Mouse (Mus musculus) liver, embryonic 11.5 days (tissue): ENCODE measurements at regions not wholly inside any gene's neighbourhood (a gene's known extent, or its start where the extent isn't known, plus 50 kb on each side); places are given as distances from the start of the nearest gene placed in this dataset.

Experiments used
- ATAC-seq: fragments of 200-750 bp; cut with Nextera tagmentation; replicated peaks from 2 replicates; pipeline ENCODE4 v1.8.0; 2017; ENCODE audit warnings: moderate number of reproducible peaks, mild to moderate bottlenecking, moderate TSS enrichment, moderate library complexity; ENCODE audit not compliant: low FRiP score
- DNase-seq: peaks from one replicate; pipeline ENCODE4 v3.0.0-alpha.2; 2017; ENCODE audit warnings: low spot score
- H3K27ac ChIP-seq: fragments of 300-500 bp; sonication (generic); 2 replicates; pipeline ENCODE4 v1.5.1; 2014; ENCODE audit warnings: mild to moderate bottlenecking, low read depth, low read length, control low read depth
- H3K27me3 ChIP-seq: fragments of 300-500 bp; sonication (generic); replicated peaks from 2 replicates; pipeline ENCODE4 v1.6.1; 2014; ENCODE audit warnings: low read length, mixed read lengths; ENCODE audit not compliant: control insufficient read depth, insufficient read depth
- H3K36me3 ChIP-seq: fragments of 300-500 bp; sonication (generic); 2 replicates; pipeline ENCODE4 v1.6.1; 2014; ENCODE audit warnings: mild to moderate bottlenecking, low read length, moderate library complexity, mixed read lengths; ENCODE audit not compliant: control insufficient read depth, insufficient read depth
- H3K4me1 ChIP-seq: fragments of 300-500 bp; sonication (generic); replicated peaks from 2 replicates; pipeline ENCODE4 v1.6.1; 2014; ENCODE audit warnings: low read length, mixed read lengths; ENCODE audit not compliant: control insufficient read depth, insufficient read depth
- H3K4me2 ChIP-seq: fragments of 300-500 bp; sonication (generic); 2 replicates; pipeline ENCODE4 v1.6.1; 2014; ENCODE audit warnings: mild to moderate bottlenecking, control low read depth, moderate library complexity
- H3K4me3 ChIP-seq: fragments of 300-500 bp; sonication (generic); 2 replicates; pipeline ENCODE4 v1.5.1; 2014; ENCODE audit warnings: low read depth, low read length, control low read depth
- H3K9ac ChIP-seq: fragments of 300-500 bp; sonication (generic); 2 replicates; pipeline ENCODE4 v1.6.1; 2014; ENCODE audit warnings: low read depth, low read length, control low read depth
- H3K9me3 ChIP-seq: fragments of 300-500 bp; sonication (generic); 2 replicates; pipeline ENCODE4 v1.6.1; 2016; ENCODE audit warnings: low read length, inconsistent platforms, mixed read lengths; ENCODE audit not compliant: control insufficient read depth
- WGBS: fragments of 180-500 bp; shearing (Covaris S2); extraction: QIAGEN DNeasy Blood & Tissue Kit; methylation state at CpG from one replicate; pipeline ENCODE4 v1.1.7; 2014; 5-methylcytosine and 5-hydroxymethylcytosine counted together

- no peaks in the 10 kb centered on the region for H3K36me3 ChIP-seq
- 69% methylated on average over 5 of the region's 5 CpGs for WGBS
- no peak overlapping the region for H3K4me3 ChIP-seq
- no peak overlapping the region for H3K9ac ChIP-seq
- no peaks in the 10 kb centered on the region for H3K27me3 ChIP-seq
- no peaks in the 10 kb centered on the region for H3K4me1 ChIP-seq
- H3K4me2 ChIP-seq, result no peak overlapping the region
- no peak for ATAC-seq
- DNase-seq, result no peak
- H3K9me3 ChIP-seq, result no peaks in the 10 kb centered on the region
- H3K27ac ChIP-seq, result no peak overlapping the region
These were observed 101.0 kb upstream of the Thy1 start for GRCm38 (mm10) chr9:43942147-43942546.

- Histone ChIP-seq H3K36me3 (no peaks in the 10 kb centered on the region), H3K27ac (no peak overlapping the region), H3K27me3 (no peaks in the 10 kb centered on the region), H3K9ac (no peak overlapping the region), H3K4me2 (no peak overlapping the region), H3K4me3 (no peak overlapping the region), H3K4me1 (no peaks in the 10 kb centered on the region), H3K9me3 (no peaks in the 10 kb centered on the region)
- DNase-seq, result no peak
- no peak for ATAC-seq
- 40% methylated on average over 6 of the region's 6 CpGs for WGBS
These were observed 99.7 kb upstream of the Thy1 start for GRCm38 (mm10) chr9:43943522-43943921.

GRCm38 (mm10) chr9:43944816-43945741 lies 98.1 kb upstream of the Thy1 start:
- peak overlapping the region; percentile 52; the same call in 1 of the 2 replicates for H3K27ac ChIP-seq
- H3K4me1 ChIP-seq, result no peaks in the 10 kb centered on the region
- ATAC-seq, result no peak; the same call in 1 of the 2 replicates
- H3K27me3 ChIP-seq, result no peaks in the 10 kb centered on the region
- no peak for DNase-seq
- H3K9ac ChIP-seq, result no peak overlapping the region
- WGBS, result 71% methylated on average over 13 of the region's 13 CpGs
- H3K36me3 ChIP-seq, result no peaks in the 10 kb centered on the region
- H3K4me2 ChIP-seq, result no peak overlapping the region
- H3K4me3 ChIP-seq, result no peak overlapping the region
- no peaks in the 10 kb centered on the region for H3K9me3 ChIP-seq

GRCm38 (mm10) chr9:43945997-43946649 lies 97.1 kb upstream of the Thy1 start:
- H3K27me3 ChIP-seq, result no peaks in the 10 kb centered on the region
- ATAC-seq, result no peak
- 83% methylated on average over 13 of the region's 13 CpGs for WGBS
- no peaks in the 10 kb centered on the region for H3K9me3 ChIP-seq
- no peaks in the 10 kb centered on the region for H3K36me3 ChIP-seq
- no peak overlapping the region for H3K9ac ChIP-seq
- no peak overlapping the region for H3K4me2 ChIP-seq
- no peak for DNase-seq
- H3K4me1 ChIP-seq, result no peaks in the 10 kb centered on the region
- no peak overlapping the region for H3K4me3 ChIP-seq
- H3K27ac ChIP-seq, result peak overlapping the region; percentile 52; the same call in 1 of the 2 replicates

GRCm38 (mm10) chr9:43947089-43947488 lies 96.1 kb upstream of the Thy1 start:
- Histone ChIP-seq H3K27ac (no peak overlapping the region), H3K9me3 (no peaks in the 10 kb centered on the region), H3K4me1 (no peaks in the 10 kb centered on the region), H3K9ac (no peak overlapping the region), H3K36me3 (no peaks in the 10 kb centered on the region), H3K4me2 (no peak overlapping the region), H3K4me3 (no peak overlapping the region), H3K27me3 (no peaks in the 10 kb centered on the region)
- ATAC-seq (no peak), DNase-seq (no peak)
- WGBS, result 68% methylated on average over 5 of the region's 5 CpGs

GRCm38 (mm10) chr9:43947490-43948150 lies 95.6 kb upstream of the Thy1 start:
- no peaks in the 10 kb centered on the region for H3K27me3 ChIP-seq
- no peak overlapping the region for H3K27ac ChIP-seq
- no peak overlapping the region for H3K9ac ChIP-seq
- H3K36me3 ChIP-seq, result no peaks in the 10 kb centered on the region
- DNase-seq, result no peak
- no peak overlapping the region for H3K4me2 ChIP-seq
- 50% methylated on average over 10 of the region's 11 CpGs for WGBS
- ATAC-seq, result no peak
- no peak overlapping the region for H3K4me3 ChIP-seq
- H3K9me3 ChIP-seq, result no peaks in the 10 kb centered on the region
- H3K4me1 ChIP-seq, result no peaks in the 10 kb centered on the region

- no peaks in the 10 kb centered on the region for H3K36me3 ChIP-seq
- 34% methylated on average over 7 of the region's 7 CpGs for WGBS
These were observed 90.1 kb upstream of the Thy1 start for GRCm38 (mm10) chr9:43953128-43953527.

GRCm38 (mm10) chr9:43959541-43959940 lies 83.6 kb upstream of the Thy1 start:
- Histone ChIP-seq H3K4me2 (no peak overlapping the region), H3K9ac (no peak overlapping the region), H3K4me1 (no peaks in the 10 kb centered on the region), H3K27ac (no peak overlapping the region), H3K27me3 (no peaks in the 10 kb centered on the region), H3K9me3 (no peaks in the 10 kb centered on the region), H3K36me3 (no peaks in the 10 kb centered on the region), H3K4me3 (no peak overlapping the region)
- peak; percentile 73 for DNase-seq
- 25% methylated on average over 9 of the region's 9 CpGs for WGBS
- no peak for ATAC-seq

More at GRCm38 (mm10) chr9:43953128-43953527, 90.1 kb upstream of the Thy1 start:
- no peak for ATAC-seq
- Histone ChIP-seq H3K27ac (no peak overlapping the region), H3K4me2 (no peak overlapping the region), H3K4me3 (no peak overlapping the region), H3K4me1 (no peaks in the 10 kb centered on the region), H3K9me3 (no peaks in the 10 kb centered on the region), H3K9ac (no peak overlapping the region), H3K27me3 (no peaks in the 10 kb centered on the region)
- no peak for DNase-seq
